Mouse (Mus musculus): ENCODE data around the gene Acss2. TPM values are rescaled to one million over a fixed set of nuclear protein-coding genes. Genes with fewer than 3 reads are reported as not detected.

Gene Acss2
- total and polyA plus RNA-seq, 2 experiments from 2014 or later: 18.6 to 25.3 TPM

GRCm38 (mm10) chr2:155513543-155513942 is 4.2 kb upstream of the Acss2 start:
- Histone ChIP-seq H3K27ac (ENCODE audit: low read depth, low read length) (peak overlapping the region; percentile 79; the same call in 1 of the 2 replicates), H3K4me1 (ENCODE audit: insufficient read depth, low read length) (peaks cover 6% of the 10 kb centered on the region; the same call in 1 of the 2 replicates), H3K4me2 (ENCODE audit: low read depth, low read length, poor library complexity, severe bottlenecking) (peak overlapping the region; percentile 79), H3K9ac (replicated peaks; ENCODE audit: low read length, poor library complexity, severe bottlenecking) (peak overlapping the region; percentile 94), H3K27me3 (ENCODE audit: insufficient read depth, low read length) (no peaks in the 10 kb centered on the region), H3K4me3 (ENCODE audit: low read depth, low read length) (peak overlapping the region; percentile 79), H3K36me3 (ENCODE audit: insufficient read depth, low read length) (0 out of 2 replicates have a peak, but pooled peaks cover 3% of the 10 kb centered on the region), H3K9me3 (ENCODE audit: low read length) (no peaks in the 10 kb centered on the region)
- DNase-seq (ENCODE audit: low spot score): peak; percentile 63
- WGBS: 54% methylated on average over 5 of the region's 5 CpGs
- no peak for TF ChIP-seq CTCF (IDR thresholded peaks at IDR 0.05)
- no peak for ATAC-seq (ENCODE audit: low FRiP score)

- no peaks in the 10 kb centered on the region for H3K9me3 ChIP-seq (ENCODE audit: low read length)
- H3K4me3 ChIP-seq (ENCODE audit: low read depth, low read length): peak overlapping the region; percentile 79
- TF ChIP-seq CTCF (IDR thresholded peaks at IDR 0.05): peak; percentile 61
- H3K9ac ChIP-seq (replicated peaks; ENCODE audit: low read length, poor library complexity, severe bottlenecking): peak overlapping the region; percentile 94
- 0 out of 2 replicates have a peak, but pooled peaks cover 1% of the 10 kb centered on the region for H3K36me3 ChIP-seq (ENCODE audit: insufficient read depth, low read length)
- peak overlapping the region; percentile 79 for H3K27ac ChIP-seq (ENCODE audit: low read depth, low read length)
- DNase-seq (ENCODE audit: low spot score) (peak; percentile 84), ATAC-seq (ENCODE audit: low FRiP score) (peak; percentile 38)
- under 1% methylated on average over 21 of the region's 23 CpGs for WGBS
- no peaks in the 10 kb centered on the region for H3K27me3 ChIP-seq (ENCODE audit: insufficient read depth, low read length)
- peaks cover 8% of the 10 kb centered on the region; the same call in 1 of the 2 replicates for H3K4me1 ChIP-seq (ENCODE audit: insufficient read depth, low read length)
- peak overlapping the region; percentile 79 for H3K4me2 ChIP-seq (ENCODE audit: low read depth, low read length, poor library complexity, severe bottlenecking)
Measured at GRCm38 (mm10) chr2:155514666-155515065, 3.1 kb upstream of the Acss2 start.

- peak; percentile 99 for TF ChIP-seq CTCF (IDR thresholded peaks at IDR 0.05)
- 17% methylated on average over 1 of the region's 1 CpGs for WGBS
- Histone ChIP-seq H3K9ac (replicated peaks; ENCODE audit: low read length, poor library complexity, severe bottlenecking) (no peak overlapping the region), H3K36me3 (ENCODE audit: insufficient read depth, low read length) (no peaks in the 10 kb centered on the region), H3K4me2 (ENCODE audit: low read depth, low read length, poor library complexity, severe bottlenecking) (no peak overlapping the region), H3K4me3 (ENCODE audit: low read depth, low read length) (no peak overlapping the region), H3K4me1 (ENCODE audit: insufficient read depth, low read length) (peaks cover 8% of the 10 kb centered on the region; the same call in 1 of the 2 replicates), H3K27me3 (ENCODE audit: insufficient read depth, low read length) (no peaks in the 10 kb centered on the region), H3K27ac (ENCODE audit: low read depth, low read length) (no peak overlapping the region), H3K9me3 (ENCODE audit: low read length) (no peaks in the 10 kb centered on the region)
- peak; percentile 73 for DNase-seq (ENCODE audit: low spot score)
- no peak for ATAC-seq (ENCODE audit: low FRiP score)
Measured at GRCm38 (mm10) chr2:155515941-155516340, 1.8 kb upstream of the Acss2 start.

GRCm38 (mm10) chr2:155518531-155519270 is 953 bp downstream of the Acss2 start:
- Histone ChIP-seq H3K27ac (ENCODE audit: low read depth, low read length) (peak overlapping the region; percentile 87), H3K4me3 (ENCODE audit: low read depth, low read length) (peak overlapping the region; percentile 78), H3K36me3 (ENCODE audit: insufficient read depth, low read length) (no peaks in the 10 kb centered on the region), H3K9ac (replicated peaks; ENCODE audit: low read length, poor library complexity, severe bottlenecking) (peak overlapping the region; percentile 73), H3K9me3 (ENCODE audit: low read length) (no peaks in the 10 kb centered on the region), H3K4me2 (ENCODE audit: low read depth, low read length, poor library complexity, severe bottlenecking) (peak overlapping the region; percentile 80), H3K27me3 (ENCODE audit: insufficient read depth, low read length) (no peaks in the 10 kb centered on the region), H3K4me1 (ENCODE audit: insufficient read depth, low read length) (0 out of 2 replicates have a peak, but pooled peaks cover 2% of the 10 kb centered on the region)
- 23% methylated on average over 18 of the region's 18 CpGs for WGBS
- ATAC-seq (ENCODE audit: low FRiP score): no peak
- no peak for TF ChIP-seq CTCF (IDR thresholded peaks at IDR 0.05)
- no peak for DNase-seq (ENCODE audit: low spot score)

- Histone ChIP-seq H3K27ac (ENCODE audit: low read depth, low read length) (no peak overlapping the region), H3K27me3 (ENCODE audit: insufficient read depth, low read length) (no peaks in the 10 kb centered on the region), H3K36me3 (ENCODE audit: insufficient read depth, low read length) (no peaks in the 10 kb centered on the region), H3K4me1 (ENCODE audit: insufficient read depth, low read length) (0 out of 2 replicates have a peak, but pooled peaks cover 2% of the 10 kb centered on the region), H3K4me3 (ENCODE audit: low read depth, low read length) (no peak overlapping the region), H3K9ac (replicated peaks; ENCODE audit: low read length, poor library complexity, severe bottlenecking) (no peak overlapping the region), H3K4me2 (ENCODE audit: low read depth, low read length, poor library complexity, severe bottlenecking) (no peak overlapping the region), H3K9me3 (ENCODE audit: low read length) (no peaks in the 10 kb centered on the region)
- no peak for TF ChIP-seq CTCF (IDR thresholded peaks at IDR 0.05)
- DNase-seq (ENCODE audit: low spot score): no peak
- no peak for ATAC-seq (ENCODE audit: low FRiP score)
- 69% methylated on average over 5 of the region's 5 CpGs for WGBS
Measured at GRCm38 (mm10) chr2:155523706-155524105, 6.0 kb downstream of the Acss2 start.

- Histone ChIP-seq H3K4me2 (ENCODE audit: low read depth, low read length, poor library complexity, severe bottlenecking) (no peak overlapping the region), H3K9ac (replicated peaks; ENCODE audit: low read length, poor library complexity, severe bottlenecking) (no peak overlapping the region), H3K4me1 (ENCODE audit: insufficient read depth, low read length) (no peaks in the 10 kb centered on the region), H3K4me3 (ENCODE audit: low read depth, low read length) (no peak overlapping the region), H3K36me3 (ENCODE audit: insufficient read depth, low read length) (no peaks in the 10 kb centered on the region), H3K27me3 (ENCODE audit: insufficient read depth, low read length) (no peaks in the 10 kb centered on the region), H3K27ac (ENCODE audit: low read depth, low read length) (no peak overlapping the region), H3K9me3 (ENCODE audit: low read length) (no peaks in the 10 kb centered on the region)
- ATAC-seq (ENCODE audit: low FRiP score): no peak
- no peak for TF ChIP-seq CTCF (IDR thresholded peaks at IDR 0.05)
- 55% methylated on average over 1 of the region's 1 CpGs for WGBS
- DNase-seq (ENCODE audit: low spot score): no peak
Measured at GRCm38 (mm10) chr2:155524378-155524777, 6.6 kb downstream of the Acss2 start.

All from midbrain, postnatal 0 days (tissue).